Mouse (Mus musculus): ENCODE results near the gene Asmt. TPM values are rescaled to one million over a fixed set of nuclear protein-coding genes. Genes with fewer than 3 reads are reported as not detected.

Asmt gene
- polyA plus RNA-seq (2012; ENCODE audit: insufficient read depth, insufficient read length, missing spikeins) = not detected in 2 replicates

- H3K4me1 ChIP-seq (ENCODE audit: control insufficient read depth, insufficient read depth, insufficient read length, low read length) = no peaks in the 10 kb centered on the region
- H3K27ac ChIP-seq (replicated peaks; ENCODE audit: low read depth, low read length) = no peak within 1 kb of the TSS
- H3K4me3 ChIP-seq (ENCODE audit: insufficient read depth, low read depth, low read length) = no peak within 1 kb of the TSS
Measured at GRCm38 (mm10) chrX:170672594-170673092, at the start of gene Asmt. TSS of gene Asmt (plus strand) at chrX:170672644.

GRCm38 (mm10) chrX:170673233-170673951, 948 bp downstream of the Asmt start:
- no peak overlapping the region for H3K27ac ChIP-seq (replicated peaks; ENCODE audit: low read depth, low read length)
- H3K4me3 ChIP-seq (ENCODE audit: insufficient read depth, low read depth, low read length) = no peak overlapping the region
- no peaks in the 10 kb centered on the region for H3K4me1 ChIP-seq (ENCODE audit: control insufficient read depth, insufficient read depth, insufficient read length, low read length)

- Histone ChIP-seq H3K27ac (replicated peaks; ENCODE audit: low read depth, low read length) (no peak overlapping the region), H3K4me1 (ENCODE audit: control insufficient read depth, insufficient read depth, insufficient read length, low read length) (no peaks in the 10 kb centered on the region), H3K4me3 (ENCODE audit: insufficient read depth, low read depth, low read length) (no peak overlapping the region)
Measured at GRCm38 (mm10) chrX:170674229-170674771, 1.9 kb downstream of the Asmt start.

GRCm38 (mm10) chrX:170674885-170675876, 2.7 kb downstream of the Asmt start:
- H3K27ac ChIP-seq (replicated peaks; ENCODE audit: low read depth, low read length) = no peak overlapping the region
- no peak overlapping the region for H3K4me3 ChIP-seq (ENCODE audit: insufficient read depth, low read depth, low read length)
- H3K4me1 ChIP-seq (ENCODE audit: control insufficient read depth, insufficient read depth, insufficient read length, low read length) = no peaks in the 10 kb centered on the region

- Histone ChIP-seq H3K27ac (replicated peaks; ENCODE audit: low read depth, low read length) (no peak overlapping the region), H3K4me1 (ENCODE audit: control insufficient read depth, insufficient read depth, insufficient read length, low read length) (no peaks in the 10 kb centered on the region), H3K4me3 (ENCODE audit: insufficient read depth, low read depth, low read length) (no peak overlapping the region)
Measured at GRCm38 (mm10) chrX:170675923-170676605, 3.6 kb downstream of the Asmt start.

- no peak overlapping the region for H3K27ac ChIP-seq (replicated peaks; ENCODE audit: low read depth, low read length)
- H3K4me1 ChIP-seq (ENCODE audit: control insufficient read depth, insufficient read depth, insufficient read length, low read length) = no peaks in the 10 kb centered on the region
- no peak overlapping the region for H3K4me3 ChIP-seq (ENCODE audit: insufficient read depth, low read depth, low read length)
Measured at GRCm38 (mm10) chrX:170676606-170677239, 4.3 kb downstream of the Asmt start.

- Histone ChIP-seq H3K27ac (replicated peaks; ENCODE audit: low read depth, low read length) (no peak overlapping the region), H3K4me1 (ENCODE audit: control insufficient read depth, insufficient read depth, insufficient read length, low read length) (no peaks in the 10 kb centered on the region), H3K4me3 (ENCODE audit: insufficient read depth, low read depth, low read length) (no peak overlapping the region)
Measured at GRCm38 (mm10) chrX:170677266-170677665, 4.8 kb downstream of the Asmt start.

GRCm38 (mm10) chrX:170677680-170678079, 5.2 kb downstream of the Asmt start:
- Histone ChIP-seq H3K4me1 (ENCODE audit: control insufficient read depth, insufficient read depth, insufficient read length, low read length) (no peaks in the 10 kb centered on the region), H3K27ac (replicated peaks; ENCODE audit: low read depth, low read length) (no peak overlapping the region), H3K4me3 (ENCODE audit: insufficient read depth, low read depth, low read length) (no peak overlapping the region)

Measured in brown adipose tissue, adult 24 weeks (tissue).